Mouse (Mus musculus) hindbrain, postnatal 0 days (tissue): ENCODE results near the gene Mis18a. TPM values are rescaled to one million over a fixed set of nuclear protein-coding genes. Genes with fewer than 3 reads are reported as not detected.

Source experiments
- ATAC-seq: fragments of 200-750 bp; cut with Nextera tagmentation; 2 replicates; pipeline ENCODE4 v1.8.0; 2017; ENCODE audit warnings: mild to moderate bottlenecking, moderate TSS enrichment, moderate library complexity
- DNase-seq: peaks from one replicate; pipeline ENCODE4 v3.0.0-alpha.2; 2015; ENCODE audit warnings: low spot score
- H3K27ac ChIP-seq: fragments of 300-500 bp; sonication (generic); 2 replicates; pipeline ENCODE4 v1.5.1; 2014; ENCODE audit warnings: mild to moderate bottlenecking
- H3K27me3 ChIP-seq: fragments of 300-500 bp; sonication (generic); 2 replicates; pipeline ENCODE4 v1.6.1; 2014; ENCODE audit warnings: low read length, mixed read lengths; ENCODE audit not compliant: insufficient read depth
- H3K36me3 ChIP-seq: fragments of 300-500 bp; sonication (generic); 2 replicates; pipeline ENCODE4 v1.6.1; 2014; ENCODE audit warnings: low read length, mixed read lengths; ENCODE audit not compliant: insufficient read depth
- H3K4me1 ChIP-seq: fragments of 300-500 bp; sonication (generic); 2 replicates; pipeline ENCODE4 v1.6.1; 2014; ENCODE audit warnings: antibody characterized with exemption, low read length, mixed read lengths; ENCODE audit not compliant: insufficient read depth
- H3K4me2 ChIP-seq: fragments of 300-500 bp; sonication (generic); 2 replicates; pipeline ENCODE4 v1.6.1; 2014; ENCODE audit warnings: low read depth, mild to moderate bottlenecking, low read length, moderate library complexity, mixed read lengths
- H3K4me3 ChIP-seq: fragments of 300-500 bp; sonication (generic); 2 replicates; pipeline ENCODE4 v1.5.1; 2014; ENCODE audit warnings: low read length
- H3K9ac ChIP-seq: fragments of 300-500 bp; sonication (generic); replicated peaks from 2 replicates; pipeline ENCODE4 v1.6.1; 2014; ENCODE audit warnings: mild to moderate bottlenecking, low read length, moderate library complexity, mixed read lengths
- H3K9me3 ChIP-seq: fragments of 300-500 bp; sonication (generic); 2 replicates; pipeline ENCODE4 v1.6.1; 2016; ENCODE audit warnings: low read length, mixed read lengths
- CTCF ChIP-seq: IDR thresholded peaks from 2 replicates; pipeline ENCODE4 v1.5.1; 2016; ENCODE audit warnings: antibody characterized with exemption, control low read depth, low read depth
- WGBS: fragments of 180-500 bp; shearing (Covaris S2); extraction: QIAGEN DNeasy Blood & Tissue Kit; methylation state at CpG from one replicate; pipeline ENCODE4 v1.1.7; 2014; 5-methylcytosine and 5-hydroxymethylcytosine counted together
- polyA plus RNA-seq: library from polyadenylated mRNA; unstranded; fragments of >200 nt; fragmentation: Nextera tagmentation; extraction: Ambion mirVana; gene quantifications from 2 replicates; pipeline ENCODE4 v1.2.1, GENCODE M21; 2015
- total RNA-seq: library from RNA; depleted of rRNA; stranded (reverse); fragments of >200 nt; gene quantifications from 2 replicates; pipeline ENCODE4 v1.2.3, GENCODE M21; 2014

The Mis18a gene
- total and polyA plus RNA-seq, 2 experiments from 2014 or later: 16.9 to 29.7 TPM

DNA sequence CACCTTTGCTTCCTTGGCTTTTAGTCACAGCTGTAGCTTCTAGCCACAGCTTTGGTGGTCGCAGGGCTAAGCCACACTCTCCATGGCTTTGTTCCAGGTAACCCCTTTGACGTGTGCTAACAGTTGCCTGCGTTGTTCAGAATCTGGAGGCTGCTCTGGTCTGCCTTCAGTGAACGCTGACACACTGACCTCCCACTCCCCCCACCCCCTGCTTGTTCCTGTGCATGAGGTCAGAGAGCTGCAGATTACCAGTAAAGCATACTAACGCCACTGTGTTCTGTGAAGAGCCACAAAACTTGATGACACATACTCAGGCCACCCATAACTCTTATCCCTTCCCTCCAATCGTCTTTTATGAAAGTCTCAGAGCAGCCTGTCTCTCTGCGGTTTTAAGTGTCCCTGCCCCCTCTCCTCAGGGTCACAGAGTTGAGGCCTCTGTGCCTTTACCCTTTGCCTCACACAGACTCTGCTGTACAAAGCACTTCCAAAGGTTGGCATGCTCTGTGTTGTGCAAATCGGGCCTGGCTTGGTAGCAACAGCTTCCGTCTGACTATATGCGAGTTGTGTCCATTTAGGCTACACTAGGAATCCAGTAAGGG is 9.6 kb upstream of the Mis18a start:
- H3K4me2 ChIP-seq: no peak overlapping the region
- H3K27ac ChIP-seq: no peak overlapping the region
- no peaks in the 10 kb centered on the region for H3K4me1 ChIP-seq
- DNase-seq (no peak), ATAC-seq (no peak)
- no peaks in the 10 kb centered on the region for H3K36me3 ChIP-seq
- TF ChIP-seq CTCF: no peak
- H3K27me3 ChIP-seq: no peaks in the 10 kb centered on the region
- H3K9me3 ChIP-seq: no peaks in the 10 kb centered on the region
- no peak overlapping the region for H3K9ac ChIP-seq
- no peak overlapping the region for H3K4me3 ChIP-seq
- 69% methylated on average over 10 of the region's 10 CpGs for WGBS

DNA sequence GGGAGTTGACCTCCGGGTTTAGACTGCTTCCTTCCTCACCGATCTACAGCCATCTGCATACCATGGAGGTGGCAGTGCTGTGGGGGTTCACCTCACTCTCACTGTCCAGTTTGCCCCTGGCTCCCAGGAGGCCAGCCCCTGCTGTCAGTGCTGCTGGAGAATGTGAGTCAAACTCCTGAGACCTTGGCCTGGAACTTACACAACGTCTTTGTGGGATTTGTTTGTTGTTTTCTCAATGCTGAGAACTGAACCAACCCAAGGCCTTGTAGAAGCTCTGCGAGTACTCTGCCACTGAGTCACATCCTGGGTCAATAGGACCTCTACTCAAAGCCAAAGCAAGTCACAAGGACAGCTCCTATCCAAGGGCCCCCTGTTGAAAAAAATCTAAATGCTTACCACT is 8.4 kb upstream of the Mis18a start:
- DNase-seq (no peak), ATAC-seq (no peak)
- Histone ChIP-seq H3K4me2 (no peak overlapping the region), H3K4me3 (no peak overlapping the region), H3K4me1 (no peaks in the 10 kb centered on the region), H3K27ac (no peak overlapping the region), H3K36me3 (no peaks in the 10 kb centered on the region), H3K27me3 (no peaks in the 10 kb centered on the region), H3K9ac (no peak overlapping the region), H3K9me3 (0 out of 2 replicates have a peak, but pooled peaks cover 3% of the 10 kb centered on the region)
- WGBS: 75% methylated on average over 4 of the region's 4 CpGs
- TF ChIP-seq CTCF: no peak

DNA sequence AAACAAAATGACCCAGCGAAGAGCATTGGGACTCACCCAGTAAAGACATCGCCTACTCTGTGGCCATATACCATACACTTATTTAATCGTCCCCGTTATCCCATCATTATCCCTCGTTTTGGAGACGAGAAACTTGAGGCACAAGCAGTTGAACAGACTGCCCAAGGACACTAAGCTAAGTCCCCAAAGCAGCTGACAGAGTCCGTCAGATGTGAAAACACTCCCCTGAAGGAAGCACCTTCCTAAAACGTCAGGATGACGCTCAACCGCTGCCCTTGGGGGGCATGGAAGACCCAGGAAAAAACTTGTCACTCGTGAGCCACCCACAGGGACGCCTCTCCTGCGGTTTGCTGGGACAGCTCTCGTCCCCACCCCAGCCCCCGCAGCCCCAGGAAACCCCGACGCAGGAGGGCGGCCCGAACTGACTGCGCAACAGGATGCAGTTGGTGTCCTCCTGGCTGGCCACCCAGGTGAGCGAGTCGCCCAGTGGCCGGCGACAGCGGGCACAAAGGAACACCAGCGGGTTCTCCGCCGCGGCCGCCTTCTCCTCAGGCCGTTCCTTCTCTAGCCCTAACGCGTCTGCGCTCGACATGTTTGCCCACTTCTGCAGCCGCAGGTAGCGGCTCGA is 490 bp downstream of the Mis18a start:
- ATAC-seq (no peak; the same call in 1 of the 2 replicates), DNase-seq (no peak)
- TF ChIP-seq CTCF: no peak
- Histone ChIP-seq H3K27me3 (no peaks in the 10 kb centered on the region), H3K27ac (no peak overlapping the region), H3K4me1 (peaks cover 6% of the 10 kb centered on the region), H3K4me3 (peak overlapping the region; percentile 86), H3K36me3 (no peaks in the 10 kb centered on the region), H3K9me3 (0 out of 2 replicates have a peak, but pooled peaks cover 3% of the 10 kb centered on the region), H3K4me2 (peak overlapping the region; percentile 95), H3K9ac (peak overlapping the region; percentile 58)
- WGBS: 8% methylated on average over 38 of the region's 38 CpGs

DNA sequence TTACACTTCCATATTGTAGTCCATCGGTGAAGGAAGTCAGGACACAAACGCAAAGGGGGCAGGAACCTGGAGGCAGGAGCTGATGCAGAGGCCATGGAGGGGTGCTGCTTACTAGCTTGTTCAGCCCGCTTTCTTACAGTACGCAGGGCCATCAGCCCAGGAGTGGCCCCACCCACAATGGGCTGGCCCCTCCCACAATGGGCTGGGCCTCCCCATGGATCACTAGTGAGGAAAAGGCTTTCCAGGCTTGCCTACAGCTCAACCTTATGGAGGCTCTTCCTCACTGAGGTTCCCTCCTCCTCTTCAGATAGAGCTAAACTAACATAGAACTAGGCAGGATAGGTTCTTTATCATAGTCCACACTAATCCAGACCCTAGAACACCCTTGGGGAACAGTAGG is 3.2 kb downstream of the Mis18a start:
- no peak for TF ChIP-seq CTCF
- Histone ChIP-seq H3K4me3 (no peak overlapping the region), H3K36me3 (no peaks in the 10 kb centered on the region; the same call in 1 of the 2 replicates), H3K9ac (no peak overlapping the region), H3K4me1 (peaks cover 6% of the 10 kb centered on the region), H3K9me3 (no peaks in the 10 kb centered on the region), H3K4me2 (no peak overlapping the region), H3K27ac (no peak overlapping the region), H3K27me3 (no peaks in the 10 kb centered on the region)
- no peak for DNase-seq
- no peak for ATAC-seq
- 98% methylated on average over 4 of the region's 4 CpGs for WGBS

- Histone ChIP-seq H3K4me3 (peak overlapping the region; percentile 32), H3K27me3 (no peaks in the 10 kb centered on the region), H3K9me3 (no peaks in the 10 kb centered on the region), H3K4me2 (peak overlapping the region; percentile 62), H3K9ac (peak overlapping the region; percentile 30), H3K4me1 (no peaks in the 10 kb centered on the region), H3K27ac (peak overlapping the region; percentile 72), H3K36me3 (no peaks in the 10 kb centered on the region)
- no peak for ATAC-seq
- no peak for DNase-seq
- 42% methylated on average over 12 of the region's 12 CpGs for WGBS
- TF ChIP-seq CTCF: no peak
These were observed 16.9 kb downstream of the Mis18a start for GRCm38 (mm10) chr16:90710313-90710712.

- DNase-seq (peak; percentile 94), ATAC-seq (peak; percentile 91)
- H3K4me2 ChIP-seq: peak overlapping the region; percentile 62
- peak overlapping the region; percentile 72 for H3K27ac ChIP-seq
- peak overlapping the region; percentile 32 for H3K4me3 ChIP-seq
- no peaks in the 10 kb centered on the region for H3K9me3 ChIP-seq
- H3K9ac ChIP-seq: peak overlapping the region; percentile 30
- H3K27me3 ChIP-seq: no peaks in the 10 kb centered on the region
- H3K4me1 ChIP-seq: no peaks in the 10 kb centered on the region
- H3K36me3 ChIP-seq: no peaks in the 10 kb centered on the region
- TF ChIP-seq CTCF: no peak; the same call in 1 of the 2 replicates
- 6% methylated on average over 17 of the region's 17 CpGs for WGBS
These were observed 17.4 kb downstream of the Mis18a start for GRCm38 (mm10) chr16:90709711-90710289.

DNA sequence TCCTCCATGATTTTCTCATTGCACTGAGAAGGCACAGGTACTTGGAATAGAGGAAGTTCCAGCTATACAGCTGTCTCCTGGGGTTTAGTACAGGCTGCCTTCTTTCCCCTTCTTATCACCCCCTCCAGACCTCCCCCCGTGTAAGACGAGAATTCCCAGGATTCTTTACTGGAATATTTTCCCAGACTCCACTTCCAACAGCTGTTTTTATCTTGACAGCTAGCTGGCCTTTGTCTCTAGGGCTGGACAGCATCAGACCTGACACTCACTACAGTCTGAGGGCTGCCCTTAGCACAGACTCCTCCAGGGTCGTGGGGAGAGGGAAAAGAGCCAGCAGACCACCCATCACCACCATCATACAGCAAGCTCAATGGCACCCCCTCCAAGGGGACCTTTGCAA is 20.9 kb downstream of the Mis18a start:
- H3K27me3 ChIP-seq: no peaks in the 10 kb centered on the region
- ATAC-seq (no peak), DNase-seq (no peak)
- no peaks in the 10 kb centered on the region for H3K4me1 ChIP-seq
- no peak for TF ChIP-seq CTCF
- H3K9ac ChIP-seq: no peak overlapping the region
- H3K36me3 ChIP-seq: no peaks in the 10 kb centered on the region
- no peak overlapping the region for H3K4me3 ChIP-seq
- WGBS: 53% methylated on average over 3 of the region's 3 CpGs
- no peak overlapping the region for H3K4me2 ChIP-seq
- no peak overlapping the region for H3K27ac ChIP-seq
- H3K9me3 ChIP-seq: no peaks in the 10 kb centered on the region
